Mouse (Mus musculus): Measurements from ENCODE around the gene Slc38a3.

- TF ChIP-seq EP300 (IDR thresholded peaks at IDR 0.05) (no peak), CTCF (IDR thresholded peaks at IDR 0.05) (no peak)
These were observed 59.9 kb downstream of the Slc38a3 start for GRCm38 (mm10) chr9:107609433-107609830.
